Mouse (Mus musculus) heart, adult 2 months (tissue): Measurements from ENCODE around the gene Ccr1. TPM values are rescaled to one million over a fixed set of nuclear protein-coding genes. Genes with fewer than 3 reads are reported as not detected.
A peak's percentile ranks its signal among the peaks of the same experiment; 100 is the strongest.

Experiments
- DNase-seq, 2 experiments: peaks; one replicate each; pipeline ENCODE4 v3.0.0; 2021
- H3K27ac ChIP-seq: fragments of 200-600 bp; 2 replicates; pipeline ENCODE4 v1.8.1; 2022
- H3K27me3 ChIP-seq: fragments of 200-500 bp; 2 replicates; pipeline ENCODE4 v1.6.1; 2012; ENCODE audit warnings: mild to moderate bottlenecking, low read length, inconsistent platforms, mixed read lengths; ENCODE audit not compliant: control insufficient read depth, insufficient read depth
- H3K36me3 ChIP-seq: fragments of 200-500 bp; 2 replicates; pipeline ENCODE4 v1.6.1; 2012; ENCODE audit warnings: low read length, inconsistent platforms; ENCODE audit not compliant: control insufficient read depth, insufficient read depth
- H3K4me1 ChIP-seq: fragments of 200-500 bp; 2 replicates; pipeline ENCODE4 v1.6.1; 2011; ENCODE audit warnings: low read length; ENCODE audit not compliant: control insufficient read depth, insufficient read depth
- H3K4me3 ChIP-seq: fragments of 200-600 bp; 2 replicates; pipeline ENCODE4 v1.8.1; 2022
- H3K79me2 ChIP-seq: fragments of 200-500 bp; replicated peaks from 2 replicates; pipeline ENCODE4 v1.6.1; 2012; ENCODE audit warnings: mild to moderate bottlenecking, inconsistent platforms, low read length, moderate library complexity, mixed read lengths; ENCODE audit not compliant: control insufficient read depth, insufficient read depth
- H3K9ac ChIP-seq: fragments of 200-500 bp; 2 replicates; pipeline ENCODE4 v1.6.1; 2012; ENCODE audit warnings: low read depth, mild to moderate bottlenecking, control low read depth, inconsistent platforms, low read length, mixed read lengths
- CTCF ChIP-seq: fragments of 200-600 bp; IDR thresholded peaks from 2 replicates; pipeline ENCODE4 v1.8.1; 2022; ENCODE audit warnings: antibody characterized with exemption, mild to moderate bottlenecking, moderate library complexity
- EP300 ChIP-seq: fragments of 200-500 bp; IDR thresholded peaks from 2 replicates; pipeline ENCODE4 v1.6.1; 2011; ENCODE audit warnings: low read depth, low read length, control low read depth; ENCODE audit not compliant: insufficient read depth
- POLR2A ChIP-seq: fragments of 200-500 bp; IDR thresholded peaks from 2 replicates; pipeline ENCODE4 v1.6.1; 2011; ENCODE audit warnings: mild to moderate bottlenecking, low read depth, low read length, control low read depth; ENCODE audit not compliant: insufficient read depth
- WGBS: fragments of 180-500 bp; shearing (Covaris S2); methylation state at CpG from one replicate; pipeline ENCODE4 v1.1.7; 2018; 5-methylcytosine and 5-hydroxymethylcytosine counted together
- intact Hi-C: fragments of 180-260 bp; cut with DNase I; formaldehyde crosslinking; loops from one replicate; pipeline ENCODE4 v1.15.1; 2025
- polyA plus RNA-seq: library from polyadenylated mRNA; depleted of rRNA; stranded (reverse); fragments of >200 nt; gene quantifications from 2 replicates; pipeline ENCODE4 v1.2.3, GENCODE M21; 2012
- total RNA-seq, 2 experiments: library from RNA; stranded (reverse); gene quantifications; 2 replicates each; pipeline ENCODE4 v1.2.3; 2021

Ccr1 gene
- total and polyA plus RNA-seq, 3 experiments = 0.48 to 0.96 (median 0.89) TPM

GRCm38 (mm10) chr9:123949432-123949831 lies 19.1 kb downstream of the Ccr1 start:
- Histone ChIP-seq H3K27ac (peak overlapping the region; percentile 48; the same call in 1 of the 2 replicates), H3K4me3 (no peak overlapping the region), H3K79me2 (no peaks in the 10 kb centered on the region), H3K9ac (no peak overlapping the region), H3K4me1 (peaks cover 6% of the 10 kb centered on the region), H3K27me3 (no peaks in the 10 kb centered on the region), H3K36me3 (no peaks in the 10 kb centered on the region; the same call in 1 of the 2 replicates)
- no peak for DNase-seq
- 72% methylated on average over 2 of the region's 2 CpGs for WGBS
- TF ChIP-seq EP300 (no peak), CTCF (no peak), POLR2A (no peak)
- intact Hi-C loops = no loop called here

DNA sequence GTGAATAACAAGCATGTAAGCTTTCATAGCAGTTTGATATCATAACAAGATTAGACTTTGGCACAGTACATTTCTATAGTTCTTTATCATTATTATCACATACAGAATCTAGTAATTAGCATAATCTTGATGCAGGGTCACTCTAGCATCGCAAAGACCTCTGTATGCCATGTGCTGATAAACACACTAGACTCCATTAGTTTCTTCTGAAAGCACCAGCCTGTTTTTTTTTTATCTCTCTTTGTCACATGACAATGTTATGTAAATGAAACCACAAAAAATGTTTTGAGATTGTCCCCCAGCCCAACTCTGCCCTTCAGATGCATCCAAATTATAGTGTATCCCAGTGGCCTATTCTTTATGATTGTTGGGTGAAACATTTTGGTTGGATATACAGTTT lies 20.7 kb downstream of the Ccr1 start:
- intact Hi-C loops = no loop called here
- TF ChIP-seq CTCF = no peak
- Histone ChIP-seq H3K4me3 (no peak overlapping the region), H3K36me3 (no peaks in the 10 kb centered on the region; the same call in 1 of the 2 replicates), H3K9ac (no peak overlapping the region), H3K27ac (no peak overlapping the region), H3K79me2 (no peaks in the 10 kb centered on the region), H3K4me1 (peaks cover 6% of the 10 kb centered on the region), H3K27me3 (no peaks in the 10 kb centered on the region)
- DNase-seq = no peak
- WGBS = 74% methylated on average over 1 of the region's 1 CpGs

DNA sequence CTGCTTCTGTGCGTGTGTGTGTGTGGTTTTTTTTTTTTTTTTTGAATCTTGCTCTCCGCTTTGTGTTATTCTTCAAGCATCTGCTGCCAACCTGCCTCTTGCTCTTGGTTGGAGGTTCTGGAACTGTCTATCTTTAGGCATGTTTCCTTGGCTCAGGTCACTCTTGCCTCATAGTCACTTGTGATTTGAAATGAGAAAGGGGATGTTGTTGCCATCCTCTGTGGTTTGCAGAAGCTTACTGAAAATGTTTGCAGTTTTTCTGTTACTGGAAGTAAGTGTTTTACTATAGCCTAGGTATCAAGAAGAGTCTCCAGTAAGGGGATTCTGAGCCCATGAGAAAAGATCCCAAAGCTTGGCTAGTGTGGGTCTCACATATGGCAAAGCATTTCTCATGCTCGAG lies 26.5 kb downstream of the Ccr1 start:
- no peak for DNase-seq
- WGBS = 75% methylated on average over 3 of the region's 3 CpGs
- H3K4me3 ChIP-seq = no peak overlapping the region
- H3K4me1 ChIP-seq = peaks cover 1% of the 10 kb centered on the region; the same call in 1 of the 2 replicates
- TF ChIP-seq EP300 (no peak), CTCF (no peak), POLR2A (no peak)
- H3K9ac ChIP-seq = no peak overlapping the region
- H3K36me3 ChIP-seq = no peaks in the 10 kb centered on the region
- H3K79me2 ChIP-seq = no peaks in the 10 kb centered on the region
- H3K27ac ChIP-seq = no peak overlapping the region
- intact Hi-C loops = no loop called here
- H3K27me3 ChIP-seq = no peaks in the 10 kb centered on the region

- no peak overlapping the region for H3K9ac ChIP-seq
- H3K36me3 ChIP-seq = no peaks in the 10 kb centered on the region
- no peak overlapping the region for H3K4me3 ChIP-seq
- no peaks in the 10 kb centered on the region for H3K27me3 ChIP-seq
- no peaks in the 10 kb centered on the region for H3K79me2 ChIP-seq
- 42% methylated on average over 2 of the region's 2 CpGs for WGBS
- peaks cover 1% of the 10 kb centered on the region; the same call in 1 of the 2 replicates for H3K4me1 ChIP-seq
- DNase-seq = no peak
- no peak for TF ChIP-seq POLR2A
- TF ChIP-seq CTCF = no peak
- no peak for TF ChIP-seq EP300
- intact Hi-C loops = no loop called here
- H3K27ac ChIP-seq = no peak overlapping the region
Measured at GRCm38 (mm10) chr9:123941316-123941715, 27.2 kb downstream of the Ccr1 start.

DNA sequence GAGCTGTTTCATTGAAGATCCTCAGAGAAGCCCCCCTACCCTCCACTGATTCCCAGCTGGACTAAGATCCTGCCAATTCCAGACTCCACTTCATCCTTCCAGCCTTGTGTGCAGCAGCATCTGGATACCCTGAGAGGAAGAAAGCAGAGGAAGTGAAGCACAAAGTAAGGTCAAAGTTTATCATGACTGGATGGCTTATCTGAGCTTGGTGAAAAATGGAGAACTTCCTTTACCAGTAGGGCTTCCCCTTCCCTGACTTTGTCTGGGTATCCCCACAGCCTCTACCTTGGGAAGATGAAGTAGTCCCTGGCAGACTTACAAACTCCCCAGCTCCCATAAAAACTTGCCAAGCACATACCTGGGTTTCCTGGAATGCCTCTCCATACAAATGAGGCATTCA lies 27.9 kb downstream of the Ccr1 start:
- H3K27ac ChIP-seq = no peak overlapping the region
- no peak for DNase-seq
- H3K9ac ChIP-seq = no peak overlapping the region
- intact Hi-C loops = no loop called here
- no peaks in the 10 kb centered on the region for H3K36me3 ChIP-seq
- H3K27me3 ChIP-seq = no peaks in the 10 kb centered on the region
- H3K4me1 ChIP-seq = peaks cover 1% of the 10 kb centered on the region; the same call in 1 of the 2 replicates
- no peaks in the 10 kb centered on the region for H3K79me2 ChIP-seq
- H3K4me3 ChIP-seq = no peak overlapping the region
- TF ChIP-seq POLR2A = no peak
- TF ChIP-seq CTCF = no peak
- no peak for TF ChIP-seq EP300

DNA sequence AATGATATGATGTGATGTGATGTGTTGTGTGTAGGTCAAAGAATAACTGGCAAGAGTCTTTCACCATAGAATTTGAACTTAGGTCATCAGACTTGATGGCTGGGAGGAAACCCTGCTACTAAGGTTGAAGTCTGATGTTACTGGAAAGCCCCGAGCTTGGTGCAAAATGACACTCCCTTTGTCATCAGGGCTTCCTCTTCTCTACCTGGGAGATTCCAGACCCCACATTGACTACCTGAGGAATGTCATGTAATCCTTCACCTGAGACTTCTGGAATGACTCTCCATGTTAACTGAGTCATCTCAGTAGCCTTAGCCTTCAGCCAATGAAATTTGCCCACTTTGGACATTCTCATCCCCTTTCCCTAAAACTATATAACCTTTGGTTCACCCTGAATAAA lies 28.3 kb downstream of the Ccr1 start:
- Histone ChIP-seq H3K9ac (no peak overlapping the region), H3K4me1 (peaks cover 1% of the 10 kb centered on the region; the same call in 1 of the 2 replicates), H3K27me3 (no peaks in the 10 kb centered on the region), H3K27ac (no peak overlapping the region), H3K4me3 (no peak overlapping the region), H3K79me2 (no peaks in the 10 kb centered on the region), H3K36me3 (no peaks in the 10 kb centered on the region)
- 48% methylated on average over 1 of the region's 1 CpGs for WGBS
- TF ChIP-seq POLR2A = no peak
- TF ChIP-seq EP300 = no peak
- no peak for TF ChIP-seq CTCF
- DNase-seq = no peak
- intact Hi-C loops = no loop called here
